20 mouse cellular contexts compared by ENCODE assay signal in genomic region chr1:183595306-183595705, GRCm38 (mm10).
DNase-seq lines count a peak whose midpoint lies in the region; ATAC-seq and TF ChIP-seq lines count a peak whose summit lies in the region.
"Had no signal": no experiment of that assay in that cellular context is flagged by ENCODE, and none has a peak within 500 bp of the region (broad histone marks: within the 10 kb centered on the region; RNA-seq: fewer than 3 reads in every experiment).

No protein-coding gene starts in this region.

- H3K4me2 ChIP-seq in forebrain, embryonic 14.5 days (ENCODE audit: low read length) = no peak overlapping the region
- H3K4me2 ChIP-seq in forebrain, embryonic 16.5 days (ENCODE audit: low read length) = no peak overlapping the region
- H3K4me2 ChIP-seq in midbrain, embryonic 14.5 days (ENCODE audit: low read length) = no peak overlapping the region
- no peak overlapping the region for H3K4me2 ChIP-seq in midbrain, embryonic 13.5 days (replicated peaks)
- H3K4me2 ChIP-seq: forebrain, embryonic 12.5 days; hindbrain, embryonic 14.5 days; intestine, embryonic 15.5 days had no signal

- ATAC-seq in forebrain, embryonic 14.5 days = no peak
- ATAC-seq in forebrain, embryonic 16.5 days = no peak
- ATAC-seq in midbrain, embryonic 14.5 days (ENCODE audit: low FRiP score, low TSS enrichment) = no peak
- no peak for ATAC-seq in midbrain, embryonic 13.5 days
- ATAC-seq: intestine, embryonic 15.5 days had no signal

- no peaks in the 10 kb centered on the region for H3K9me3 ChIP-seq in forebrain, embryonic 14.5 days (replicated peaks; ENCODE audit: control insufficient read depth, low read length)
- no peaks in the 10 kb centered on the region for H3K9me3 ChIP-seq in forebrain, embryonic 16.5 days (ENCODE audit: control insufficient read depth, low read length)
- no peaks in the 10 kb centered on the region for H3K9me3 ChIP-seq in midbrain, embryonic 14.5 days (ENCODE audit: control insufficient read depth, low read length)
- no peaks in the 10 kb centered on the region for H3K9me3 ChIP-seq in midbrain, embryonic 13.5 days
- H3K9me3 ChIP-seq: forebrain, embryonic 12.5 days; heart, embryonic 10.5 days; intestine, embryonic 15.5 days had no signal

- H3K4me3 ChIP-seq in forebrain, embryonic 14.5 days (ENCODE audit: low read depth, low read length) = no peak overlapping the region
- H3K4me3 ChIP-seq in forebrain, embryonic 16.5 days (replicated peaks; ENCODE audit: low read length) = no peak overlapping the region
- no peak overlapping the region for H3K4me3 ChIP-seq in midbrain, embryonic 14.5 days (replicated peaks; ENCODE audit: low read depth, low read length)
- no peak overlapping the region for H3K4me3 ChIP-seq in midbrain, embryonic 13.5 days (replicated peaks)
- H3K4me3 ChIP-seq: forebrain, embryonic 12.5 days; heart, embryonic 10.5 days; intestine, embryonic 15.5 days had no signal

- no peaks in the 10 kb centered on the region for H3K27me3 ChIP-seq in forebrain, embryonic 14.5 days (replicated peaks; ENCODE audit: control insufficient read depth, insufficient read depth, low read length)
- H3K27me3 ChIP-seq in forebrain, embryonic 16.5 days (replicated peaks; ENCODE audit: control insufficient read depth, insufficient read depth, low read length) = no peaks in the 10 kb centered on the region
- H3K27me3 ChIP-seq in midbrain, embryonic 14.5 days (ENCODE audit: control insufficient read depth, insufficient read depth, low read length) = no peaks in the 10 kb centered on the region
- no peaks in the 10 kb centered on the region for H3K27me3 ChIP-seq in midbrain, embryonic 13.5 days
- H3K27me3 ChIP-seq: CH12.LX; forebrain, embryonic 12.5 days; intestine, embryonic 15.5 days had no signal

- no peaks in the 10 kb centered on the region for H3K36me3 ChIP-seq in forebrain, embryonic 14.5 days (ENCODE audit: control insufficient read depth, insufficient read depth, low read length)
- no peaks in the 10 kb centered on the region for H3K36me3 ChIP-seq in forebrain, embryonic 16.5 days (ENCODE audit: control insufficient read depth, insufficient read depth)
- H3K36me3 ChIP-seq in midbrain, embryonic 14.5 days (ENCODE audit: control insufficient read depth, insufficient read depth, low read length) = no peaks in the 10 kb centered on the region
- no peaks in the 10 kb centered on the region for H3K36me3 ChIP-seq in midbrain, embryonic 13.5 days
- H3K36me3 ChIP-seq: forebrain, embryonic 12.5 days; heart, embryonic 10.5 days; intestine, embryonic 15.5 days had no signal

- 81% methylated on average over 5 of the region's 5 CpGs for WGBS in forebrain, embryonic 14.5 days
- 70% methylated on average over 5 of the region's 5 CpGs for WGBS in forebrain, embryonic 16.5 days
- WGBS in midbrain, embryonic 14.5 days = 58% methylated on average over 5 of the region's 5 CpGs
- 61% methylated on average over 5 of the region's 5 CpGs for WGBS in midbrain, embryonic 13.5 days

- TF ChIP-seq POLR2A in brain, embryonic 14.5 days (IDR thresholded peaks at IDR 0.05; ENCODE audit: borderline replicate concordance, extremely low read depth, insufficient read depth, insufficient read length, poor library complexity, severe bottlenecking) = no peak

- TF ChIP-seq CTCF in brain, embryonic 14.5 days (IDR thresholded peaks at IDR 0.05; ENCODE audit: borderline replicate concordance, extremely low read depth, insufficient read depth, insufficient read length) = no peak

- no peak overlapping the region for H3K9ac ChIP-seq in forebrain, embryonic 14.5 days (ENCODE audit: low read length)
- no peak overlapping the region for H3K9ac ChIP-seq in forebrain, embryonic 16.5 days (replicated peaks; ENCODE audit: low read depth, low read length)
- H3K9ac ChIP-seq in midbrain, embryonic 14.5 days (replicated peaks; ENCODE audit: low read length) = no peak overlapping the region
- no peak overlapping the region for H3K9ac ChIP-seq in midbrain, embryonic 13.5 days (replicated peaks)
- H3K9ac ChIP-seq: forebrain, embryonic 12.5 days; hindbrain, embryonic 14.5 days; intestine, embryonic 15.5 days had no signal

- peak; percentile 15 for DNase-seq in forebrain, embryonic 14.5 days (ENCODE audit: low spot score)
- peak; percentile 25 for DNase-seq in midbrain, embryonic 14.5 days
- peak; percentile 57 for DNase-seq in brain, embryonic 14.5 days (ENCODE audit: low read depth)
- no peak for DNase-seq in adrenal gland, postnatal 4 days (ENCODE audit: low spot score in 2 of 2)
- no peak for DNase-seq in ovary, postnatal 14 days (ENCODE audit: low spot score)
- DNase-seq: adrenal gland, adult 2 months; adrenal gland, postnatal 25 days; cerebellum, adult 11-12 months; cerebellum, adult 9-10 months; cerebellum, postnatal 25 days; gastrocnemius, postnatal 36 days; heart, adult 18-20 months; heart, postnatal 10 days had no signal

- H3K27ac ChIP-seq in forebrain, embryonic 14.5 days (ENCODE audit: low read depth, low read length) = no peak overlapping the region
- no peak overlapping the region for H3K27ac ChIP-seq in forebrain, embryonic 16.5 days (ENCODE audit: low read length)
- H3K27ac ChIP-seq in midbrain, embryonic 14.5 days (replicated peaks; ENCODE audit: low read depth, low read length) = no peak overlapping the region
- no peak overlapping the region for H3K27ac ChIP-seq in midbrain, embryonic 13.5 days
- H3K27ac ChIP-seq: forebrain, embryonic 12.5 days; heart, embryonic 10.5 days; hindbrain, embryonic 14.5 days; intestine, embryonic 15.5 days had no signal

- H3K4me1 ChIP-seq in forebrain, embryonic 14.5 days (ENCODE audit: control insufficient read depth, insufficient read depth, low read length) = no peaks in the 10 kb centered on the region
- no peaks in the 10 kb centered on the region for H3K4me1 ChIP-seq in forebrain, embryonic 16.5 days (replicated peaks; ENCODE audit: control insufficient read depth, insufficient read depth, low read length)
- H3K4me1 ChIP-seq in midbrain, embryonic 14.5 days (ENCODE audit: control insufficient read depth, insufficient read depth, low read length) = no peaks in the 10 kb centered on the region
- no peaks in the 10 kb centered on the region for H3K4me1 ChIP-seq in midbrain, embryonic 13.5 days (replicated peaks)
- H3K4me1 ChIP-seq: forebrain, embryonic 12.5 days; heart, embryonic 10.5 days; intestine, embryonic 15.5 days had no signal

Comparison
In these comparisons a context has a peak if more than half of its experiments do, and no peak if none do; other contexts are left out.
1. DNase-seq: peak in forebrain, embryonic 14.5 days (single experiment), midbrain, embryonic 14.5 days (single experiment) and brain, embryonic 14.5 days (single experiment); none in adrenal gland, postnatal 4 days (0 of 2) and ovary, postnatal 14 days (single experiment).